Mouse (Mus musculus) midbrain, embryonic 13.5 days (tissue): ENCODE data around the gene 2410004B18Rik. TPM values are rescaled to one million over a fixed set of nuclear protein-coding genes. Genes with fewer than 3 reads are reported as not detected.
A peak's percentile ranks its signal among the peaks of the same experiment; 100 is the strongest.
"Not testable (repeated sequence)": the region's sequence is repeated elsewhere in the genome, so short reads cannot be mapped to it uniquely, and the experiment has no call there.

Experiments used
- ATAC-seq: fragments of 200-750 bp; cut with Nextera tagmentation; 2 replicates; pipeline ENCODE4 v1.8.0; 2017; ENCODE audit warnings: mild to moderate bottlenecking, moderate TSS enrichment, moderate library complexity
- H3K27ac ChIP-seq: fragments of 300-500 bp; sonication (generic); 2 replicates; pipeline ENCODE4 v1.5.1; 2015; ENCODE audit warnings: inconsistent platforms, mild to moderate bottlenecking, moderate library complexity
- H3K27me3 ChIP-seq: fragments of 300-500 bp; sonication (generic); 2 replicates; pipeline ENCODE4 v1.6.1; 2015; ENCODE audit warnings: mild to moderate bottlenecking, inconsistent platforms
- H3K36me3 ChIP-seq: fragments of 300-500 bp; sonication (generic); 2 replicates; pipeline ENCODE4 v1.6.1; 2015; ENCODE audit warnings: mild to moderate bottlenecking, inconsistent platforms
- H3K4me1 ChIP-seq: fragments of 300-500 bp; sonication (generic); replicated peaks from 2 replicates; pipeline ENCODE4 v1.6.1; 2015; ENCODE audit warnings: inconsistent platforms
- H3K4me2 ChIP-seq: fragments of 300-500 bp; sonication (generic); replicated peaks from 2 replicates; pipeline ENCODE4 v1.6.1; 2015; ENCODE audit warnings: moderate library complexity, mild to moderate bottlenecking, inconsistent platforms
- H3K4me3 ChIP-seq: fragments of 300-500 bp; sonication (generic); replicated peaks from 2 replicates; pipeline ENCODE4 v1.5.1; 2015; ENCODE audit warnings: mild to moderate bottlenecking, inconsistent platforms
- H3K9ac ChIP-seq: fragments of 300-500 bp; sonication (generic); replicated peaks from 2 replicates; pipeline ENCODE4 v1.6.1; 2015; ENCODE audit warnings: mild to moderate bottlenecking, inconsistent platforms
- H3K9me3 ChIP-seq: fragments of 300-500 bp; sonication (generic); 2 replicates; pipeline ENCODE4 v1.6.1; 2016; ENCODE audit warnings: mild to moderate bottlenecking, inconsistent platforms
- WGBS: fragments of 180-500 bp; shearing (Covaris S2); methylation state at CpG from one replicate; pipeline ENCODE4 v1.1.7; 2015; 5-methylcytosine and 5-hydroxymethylcytosine counted together
- polyA plus RNA-seq: library from polyadenylated mRNA; unstranded; fragments of >200 nt; fragmentation: Nextera tagmentation; extraction: Ambion mirVana; gene quantifications from 2 replicates; pipeline ENCODE4 v1.2.1, GENCODE M21; 2015

2410004B18Rik gene
- polyA plus RNA-seq, 1 experiment from 2014 or later: 70.0 TPM

DNA sequence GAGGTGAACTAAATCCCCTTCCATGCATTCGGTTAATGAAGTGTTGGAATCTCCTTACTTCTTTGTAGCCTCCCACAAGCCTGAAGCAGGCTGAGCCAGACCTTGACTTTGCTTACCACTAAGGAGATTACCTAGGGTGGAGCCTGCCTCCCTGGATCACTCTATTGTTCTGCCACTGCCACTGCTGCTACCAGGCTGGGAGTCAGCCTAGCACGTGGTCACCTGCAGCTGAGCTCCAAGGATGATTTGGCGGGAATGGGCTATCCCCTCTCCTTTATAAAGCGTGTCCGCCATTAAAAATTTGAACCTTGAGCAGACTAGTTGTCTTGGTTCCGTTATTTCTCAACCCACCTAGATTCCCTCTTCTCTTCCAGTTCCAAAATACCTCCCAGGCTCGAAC is 23.9 kb upstream of the 2410004B18Rik start:
- H3K27me3 ChIP-seq, H3K4me1 ChIP-seq, H3K4me3 ChIP-seq, H3K4me2 ChIP-seq, H3K36me3 ChIP-seq, H3K9ac ChIP-seq, ATAC-seq, H3K27ac ChIP-seq, H3K9me3 ChIP-seq: not testable (repeated sequence)
- 62% methylated on average over 7 of the region's 7 CpGs for WGBS

DNA sequence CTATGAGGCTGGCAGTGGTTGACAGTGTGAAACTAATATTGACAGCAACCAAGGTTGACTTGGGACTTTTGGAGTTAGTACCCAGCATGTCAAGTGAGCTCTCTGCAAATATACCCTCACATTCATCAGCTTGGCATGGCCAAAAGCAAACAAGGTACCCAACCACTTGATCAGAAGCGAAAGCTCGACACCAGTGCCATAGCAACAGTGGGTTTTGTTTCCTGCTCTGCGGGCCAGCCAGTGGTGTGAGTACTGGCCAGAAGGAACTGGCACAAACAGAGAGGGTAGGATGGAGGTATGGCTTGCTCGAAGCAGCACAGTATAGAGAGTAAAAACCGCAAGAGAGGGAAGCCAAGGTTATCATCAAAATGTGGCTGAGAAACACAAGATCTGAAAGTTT is 21.4 kb upstream of the 2410004B18Rik start:
- Histone ChIP-seq H3K4me1 (no peaks in the 10 kb centered on the region), H3K4me2 (no peak overlapping the region), H3K9ac (no peak overlapping the region), H3K9me3 (no peaks in the 10 kb centered on the region), H3K27ac (no peak overlapping the region), H3K4me3 (no peak overlapping the region), H3K36me3 (no peaks in the 10 kb centered on the region), H3K27me3 (no peaks in the 10 kb centered on the region)
- ATAC-seq: no peak
- WGBS: 92% methylated on average over 5 of the region's 5 CpGs

DNA sequence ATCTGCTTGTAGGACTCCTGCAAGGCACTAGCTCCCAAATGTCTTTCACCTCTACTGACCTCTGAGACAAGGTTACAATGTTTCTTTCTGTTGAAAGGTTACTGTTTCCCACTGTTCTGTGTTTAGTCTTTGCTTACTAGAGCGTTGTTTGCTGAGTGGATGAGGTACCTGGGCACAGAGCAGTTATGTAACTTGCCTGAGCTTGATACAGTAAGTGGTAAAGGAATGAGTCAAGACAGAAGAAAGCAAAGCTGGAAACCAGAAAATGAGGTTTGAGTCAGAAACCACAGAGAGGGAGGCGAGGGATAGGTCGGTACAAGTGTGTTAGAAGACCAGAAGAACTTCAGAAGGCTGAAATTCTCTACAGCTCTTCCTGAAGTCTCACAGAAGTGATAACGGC is 21.0 kb upstream of the 2410004B18Rik start:
- no peaks in the 10 kb centered on the region for H3K27me3 ChIP-seq
- H3K9ac ChIP-seq: no peak overlapping the region
- WGBS: 89% methylated on average over 4 of the region's 4 CpGs
- no peaks in the 10 kb centered on the region for H3K4me1 ChIP-seq
- no peak overlapping the region for H3K4me3 ChIP-seq
- no peak overlapping the region for H3K27ac ChIP-seq
- H3K4me2 ChIP-seq: no peak overlapping the region
- H3K9me3 ChIP-seq: no peaks in the 10 kb centered on the region
- no peak for ATAC-seq
- no peaks in the 10 kb centered on the region for H3K36me3 ChIP-seq

DNA sequence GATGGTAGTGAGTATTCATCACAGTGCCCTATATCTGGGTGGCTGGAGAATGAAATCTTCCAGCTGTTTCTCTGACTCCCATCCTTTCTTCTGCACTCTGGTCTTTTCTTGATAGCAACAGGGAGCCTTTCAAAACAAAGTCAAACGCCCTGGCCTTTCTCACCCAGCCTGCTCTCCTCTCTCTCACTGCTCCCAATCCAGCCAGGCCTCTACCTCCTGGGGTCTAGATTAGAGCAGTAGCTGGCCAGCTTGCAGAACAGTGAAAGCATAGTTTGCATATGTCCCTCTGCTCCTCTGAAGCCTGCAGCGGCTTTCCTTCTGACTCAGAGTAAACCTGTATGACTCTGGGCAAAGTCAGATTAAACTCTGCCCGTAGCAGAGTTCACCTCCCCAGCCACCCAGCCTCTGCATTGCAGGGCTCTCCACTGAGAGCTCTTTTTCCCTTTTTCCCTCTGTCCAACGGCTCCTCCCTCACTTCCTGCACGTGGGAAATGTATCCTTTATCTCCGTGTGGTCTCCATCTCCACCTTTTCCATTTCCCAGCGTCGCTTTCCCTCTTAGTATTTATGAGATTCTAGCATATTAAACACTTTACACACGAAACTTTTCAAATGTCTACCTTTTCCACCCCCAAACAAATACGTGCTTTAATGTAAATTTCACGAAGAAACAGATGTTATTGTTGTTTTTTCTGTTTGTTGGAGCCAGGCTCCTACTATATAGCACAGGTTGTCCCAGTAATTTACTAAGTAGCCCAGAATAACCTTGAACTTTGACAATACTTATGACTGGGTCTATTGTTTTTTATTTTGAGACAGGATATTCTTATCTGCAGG is 15.6 kb upstream of the 2410004B18Rik start, which contains the start of gene Bcl10:
Gene Bcl10 (plus strand): TSS at position 786 of the 836 bp plus-strand sequence.
- H3K9ac ChIP-seq: no peak within 1 kb of the TSS
- H3K4me2 ChIP-seq: peak within 1 kb of the TSS; percentile 53
- H3K27me3 ChIP-seq: no peaks in the 10 kb centered on the region
- H3K4me1 ChIP-seq: peaks cover 14% of the 10 kb centered on the region
- H3K9me3 ChIP-seq: no peaks in the 10 kb centered on the region
- peak within 1 kb of the TSS; percentile 80 for H3K4me3 ChIP-seq
- 30% methylated on average over 11 of the region's 11 CpGs for WGBS
- no peak for ATAC-seq
- no peaks in the 10 kb centered on the region for H3K36me3 ChIP-seq
- no peak within 1 kb of the TSS for H3K27ac ChIP-seq

DNA sequence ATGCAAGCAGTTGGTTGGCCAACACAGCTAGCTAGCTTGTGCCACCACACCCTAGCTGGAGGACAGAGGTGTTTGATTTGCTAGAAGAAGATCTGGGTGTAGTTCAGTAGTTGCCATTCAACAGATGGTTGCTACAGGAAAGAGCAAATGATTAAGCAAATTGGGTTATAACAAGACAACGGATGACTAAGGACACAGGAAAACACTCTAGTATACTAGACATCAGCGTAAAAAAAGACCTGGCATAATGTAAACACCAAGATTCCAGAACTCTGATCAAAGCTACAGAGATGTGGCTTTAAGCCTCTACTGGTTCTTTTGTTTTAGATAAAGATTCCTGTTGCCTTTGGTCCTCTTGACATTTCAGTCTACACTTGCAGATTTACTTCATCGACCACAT is 14.8 kb upstream of the 2410004B18Rik start:
- 66% methylated on average over 3 of the region's 3 CpGs for WGBS
- ATAC-seq: no peak
- Histone ChIP-seq H3K4me2 (no peak overlapping the region), H3K4me3 (no peak overlapping the region), H3K9ac (no peak overlapping the region), H3K4me1 (peaks cover 14% of the 10 kb centered on the region), H3K27me3 (no peaks in the 10 kb centered on the region), H3K36me3 (0 out of 2 replicates have a peak, but pooled peaks cover 1% of the 10 kb centered on the region), H3K27ac (no peak overlapping the region), H3K9me3 (no peaks in the 10 kb centered on the region)

DNA sequence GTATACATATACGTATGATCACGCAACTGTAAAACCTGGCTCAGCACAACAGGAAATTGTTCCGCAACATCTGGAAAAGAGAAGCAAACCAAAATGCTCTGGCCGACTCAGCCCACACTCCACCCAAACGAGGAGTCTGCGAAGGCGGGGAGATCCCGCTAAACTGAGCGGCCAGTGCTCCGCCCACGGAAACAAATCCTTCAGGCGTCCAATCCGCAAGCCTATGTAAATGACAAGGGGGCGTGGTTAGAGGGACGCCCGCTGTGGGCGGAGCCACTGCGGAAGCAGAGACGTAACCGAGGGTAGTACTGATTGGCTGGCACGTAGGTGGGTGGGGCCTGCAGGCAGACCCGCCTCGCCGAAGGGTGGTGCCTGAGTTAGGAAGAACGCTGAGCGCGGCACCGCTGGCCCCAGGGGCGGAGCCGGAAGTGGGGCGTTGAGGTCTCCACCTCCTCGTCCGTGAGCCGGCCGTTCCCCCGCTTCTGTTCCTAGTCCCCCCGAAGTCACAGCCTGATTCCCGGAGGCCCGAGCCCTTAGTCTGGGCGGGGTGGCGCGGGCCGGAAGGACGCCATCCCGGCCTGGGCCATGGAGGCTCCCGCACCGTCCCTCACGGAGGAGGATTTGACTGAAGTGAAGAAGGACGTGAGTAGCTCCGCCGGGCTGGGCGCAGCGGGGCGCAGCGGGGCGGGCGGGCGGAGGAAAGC is 13.8 kb upstream of the 2410004B18Rik start:
- Histone ChIP-seq H3K27me3 (no peaks in the 10 kb centered on the region), H3K27ac (peak overlapping the region; percentile 91), H3K4me3 (peak overlapping the region; percentile 80), H3K4me2 (peak overlapping the region; percentile 82), H3K9ac (peak overlapping the region; percentile 89), H3K4me1 (peaks cover 18% of the 10 kb centered on the region), H3K9me3 (no peaks in the 10 kb centered on the region), H3K36me3 (0 out of 2 replicates have a peak, but pooled peaks cover 3% of the 10 kb centered on the region)
- ATAC-seq: peak; percentile 99
- under 1% methylated on average over 58 of the region's 58 CpGs for WGBS

DNA sequence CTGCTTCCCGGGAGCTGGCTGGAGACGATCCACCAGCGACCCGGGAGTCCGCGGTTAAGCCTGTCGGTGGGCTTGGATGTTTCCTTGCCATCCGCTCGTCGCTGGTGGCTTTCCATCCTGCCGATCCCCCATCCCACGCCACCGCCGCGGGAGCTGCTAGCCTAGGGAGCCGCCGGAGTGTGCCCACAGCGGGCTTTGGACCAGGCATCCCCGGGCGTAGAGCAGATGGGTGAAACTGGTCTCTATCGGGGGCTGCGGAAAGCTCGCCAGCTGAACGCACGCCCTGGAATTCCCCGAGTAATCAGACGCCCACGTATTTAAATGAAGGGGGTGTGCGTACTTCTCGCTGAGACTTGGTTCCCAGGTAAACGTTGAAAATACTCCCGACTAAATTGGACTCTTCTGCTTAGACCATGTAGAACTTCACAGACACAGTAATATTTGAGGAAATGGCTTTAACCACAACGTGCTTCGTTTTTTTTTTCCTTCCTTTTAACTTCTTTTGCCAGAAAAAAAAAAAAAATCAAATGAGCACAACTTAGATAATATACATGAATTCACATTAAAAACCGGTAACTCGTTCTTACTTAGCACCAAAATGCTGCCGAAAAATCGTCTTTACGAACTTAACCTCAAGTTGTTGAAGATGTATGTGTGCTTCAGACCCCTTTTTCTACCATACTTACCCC is 13.0 kb upstream of the 2410004B18Rik start:
- whole genome bisulfite sequencing: 5% methylated on average over 39 of the region's 39 CpGs
- ATAC-seq: peak; percentile 26; the same call in 1 of the 2 replicates
- Histone ChIP-seq H3K9ac (peak overlapping the region; percentile 89), H3K4me2 (peak overlapping the region; percentile 82), H3K4me3 (peak overlapping the region; percentile 80), H3K36me3 (0 out of 2 replicates have a peak, but pooled peaks cover 3% of the 10 kb centered on the region), H3K4me1 (peaks cover 22% of the 10 kb centered on the region), H3K27ac (peak overlapping the region; percentile 91), H3K27me3 (no peaks in the 10 kb centered on the region), H3K9me3 (no peaks in the 10 kb centered on the region)

DNA sequence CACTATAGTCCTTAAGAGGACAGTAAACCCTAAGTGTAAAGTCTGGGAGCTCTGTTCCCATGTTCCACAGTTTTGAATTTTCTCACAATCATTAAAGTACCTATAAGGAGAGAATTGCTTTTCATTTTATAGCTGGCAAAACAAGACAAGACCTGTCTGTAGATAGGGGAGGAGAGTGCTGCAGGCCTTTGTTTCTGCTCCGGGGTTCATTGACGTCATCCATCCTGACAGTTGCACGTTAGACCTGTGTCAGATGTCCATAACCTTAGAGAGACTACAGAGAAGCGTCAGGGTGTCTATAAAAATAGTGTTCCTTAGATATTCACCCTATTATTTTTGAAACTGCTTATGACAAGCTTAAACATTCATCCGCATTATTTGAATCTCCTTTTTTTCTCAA is 12.3 kb upstream of the 2410004B18Rik start:
- Histone ChIP-seq H3K36me3 (0 out of 2 replicates have a peak, but pooled peaks cover 4% of the 10 kb centered on the region), H3K9me3 (no peaks in the 10 kb centered on the region), H3K4me3 (peak overlapping the region; percentile 80), H3K27ac (no peak overlapping the region), H3K9ac (0 out of 2 replicates have a peak overlapping the region, but pooled peaks have one; percentile 39), H3K4me1 (peaks cover 22% of the 10 kb centered on the region), H3K27me3 (no peaks in the 10 kb centered on the region), H3K4me2 (peak overlapping the region; percentile 82)
- 74% methylated on average over 5 of the region's 5 CpGs for WGBS
- ATAC-seq: no peak

DNA sequence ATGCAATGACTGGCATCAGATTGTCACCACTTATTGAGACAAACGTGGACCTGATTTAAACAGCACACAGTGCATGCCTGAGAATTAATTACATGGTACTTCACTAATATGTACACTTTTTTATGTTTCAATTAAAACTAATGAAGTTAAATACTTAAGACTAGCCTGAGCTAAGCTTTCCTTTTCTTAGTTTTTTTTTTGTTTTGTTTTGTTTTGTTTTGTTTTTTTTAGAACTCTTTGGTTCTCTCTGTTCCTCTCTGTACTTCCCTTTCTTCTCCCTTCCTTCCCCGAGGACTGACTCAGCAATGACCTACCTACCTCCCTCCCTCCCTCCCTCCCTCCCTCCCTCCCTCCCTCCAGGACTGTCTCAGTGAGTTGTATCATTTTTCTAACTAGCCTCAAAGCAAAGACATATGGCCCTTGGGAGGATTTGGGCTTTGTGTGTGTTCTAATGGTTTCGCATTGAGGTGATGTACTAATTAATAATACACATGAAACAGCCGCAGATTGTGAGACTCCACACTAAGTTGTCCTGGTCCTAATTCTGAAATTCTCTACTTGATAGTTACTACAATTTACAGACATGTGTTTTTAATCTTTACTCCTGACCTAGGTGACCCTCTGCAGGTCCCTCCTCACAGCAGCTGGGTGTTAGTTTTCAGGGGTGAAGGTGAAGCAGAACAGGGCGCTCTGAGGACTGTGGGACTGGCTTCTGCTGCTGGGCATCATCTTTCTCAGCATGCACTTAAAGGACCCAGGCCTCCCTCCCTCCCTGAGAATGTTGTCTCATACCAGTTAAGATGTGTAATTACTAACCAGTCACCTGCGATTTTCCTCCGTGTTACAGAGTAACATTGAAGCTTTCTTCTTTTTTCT is 8.1 kb upstream of the 2410004B18Rik start:
- H3K27ac ChIP-seq: no peak overlapping the region
- no peak for ATAC-seq
- no peak overlapping the region for H3K4me3 ChIP-seq
- H3K27me3 ChIP-seq: no peaks in the 10 kb centered on the region
- 75% methylated on average over 7 of the region's 7 CpGs for WGBS
- no peaks in the 10 kb centered on the region for H3K9me3 ChIP-seq
- H3K4me1 ChIP-seq: peaks cover 22% of the 10 kb centered on the region
- no peak overlapping the region for H3K4me2 ChIP-seq
- peaks cover 33% of the 10 kb centered on the region for H3K36me3 ChIP-seq
- no peak overlapping the region for H3K9ac ChIP-seq

DNA sequence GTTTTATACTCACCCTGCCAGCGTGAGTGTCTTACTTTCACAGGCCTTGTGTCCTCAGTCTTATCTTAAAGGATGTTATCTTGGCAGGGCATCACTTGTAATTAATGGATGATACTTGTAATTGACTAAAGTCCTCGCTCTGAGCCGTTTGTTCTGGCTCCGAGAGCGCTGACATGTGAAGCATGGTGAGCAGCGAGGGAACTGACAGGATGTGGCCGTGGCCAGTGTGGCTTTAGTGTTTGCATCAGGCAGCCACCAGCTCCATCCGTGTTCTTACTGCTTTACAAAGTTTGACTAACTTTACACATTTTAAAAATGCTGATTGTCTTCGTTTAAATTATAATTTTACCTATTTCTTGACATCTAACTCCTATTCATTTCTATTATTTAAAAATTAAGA is 4.0 kb upstream of the 2410004B18Rik start:
- Histone ChIP-seq H3K36me3 (peaks cover 30% of the 10 kb centered on the region), H3K4me1 (peaks cover 10% of the 10 kb centered on the region), H3K27ac (no peak overlapping the region), H3K9me3 (no peaks in the 10 kb centered on the region), H3K9ac (no peak overlapping the region), H3K4me3 (no peak overlapping the region), H3K27me3 (no peaks in the 10 kb centered on the region), H3K4me2 (no peak overlapping the region)
- ATAC-seq: no peak
- WGBS: 91% methylated on average over 9 of the region's 9 CpGs
